Mouse (Mus musculus) G1E (cell line): ENCODE data around the gene Apbb2. TPM values are rescaled to one million over a fixed set of nuclear protein-coding genes. Genes with fewer than 3 reads are reported as not detected.

ENCODE experiments used
- ATAC-seq: 2 replicates; pipeline ENCODE4 v1.8.0; 2016; ENCODE audit warnings: mild to moderate bottlenecking; ENCODE audit not compliant: insufficient number of reproducible peaks, poor library complexity, low FRiP score, severe bottlenecking; ENCODE audit errors: extremely low read depth
- DNase-seq: peaks from one replicate; pipeline ENCODE4 v3.0.0; 2012; ENCODE audit warnings: low spot score
- H3K27me3 ChIP-seq: 2 replicates; pipeline ENCODE4 v1.6.1; 2012; ENCODE audit warnings: mild to moderate bottlenecking, low read length, inconsistent platforms; ENCODE audit not compliant: insufficient read depth
- H3K36me3 ChIP-seq: replicated peaks from 2 replicates; pipeline ENCODE3; 2012; ENCODE audit warnings: mild to moderate bottlenecking, inconsistent platforms
- H3K4me1 ChIP-seq: 2 replicates; pipeline ENCODE4 v1.6.1; 2012; ENCODE audit warnings: low read depth, low read length, inconsistent platforms, mixed read lengths; ENCODE audit not compliant: insufficient read depth
- H3K4me3 ChIP-seq: 2 replicates; pipeline ENCODE4 v1.5.1; 2012; ENCODE audit warnings: low read depth, mild to moderate bottlenecking, inconsistent platforms, low read length, moderate library complexity, mixed read lengths
- H3K9me3 ChIP-seq: replicated peaks from 2 replicates; pipeline ENCODE4 v1.6.1; 2012; ENCODE audit warnings: inconsistent platforms
- CTCF ChIP-seq: IDR thresholded peaks from 2 replicates; pipeline ENCODE4 v1.5.1; 2012; ENCODE audit warnings: low read depth, low read length, inconsistent platforms, mixed read lengths
- GATA1 ChIP-seq: IDR thresholded peaks from 2 replicates; pipeline ENCODE4 v1.6.1; 2012; ENCODE audit warnings: borderline replicate concordance, low read length, inconsistent platforms, mixed read lengths
- GATA2 ChIP-seq: IDR thresholded peaks from 2 replicates; pipeline ENCODE4 v1.6.1; 2012; ENCODE audit warnings: low read depth, low read length, inconsistent platforms, borderline replicate concordance
- POLR2AphosphoS5 ChIP-seq: IDR thresholded peaks from 2 replicates; pipeline ENCODE4 v1.6.1; 2012; ENCODE audit warnings: low read depth, low read length, inconsistent platforms; ENCODE audit not compliant: insufficient replicate concordance
- TAL1 ChIP-seq: conservative IDR thresholded peaks from 2 replicates; pipeline ENCODE4 v1.6.1; 2012; ENCODE audit warnings: low read depth, low read length, inconsistent platforms, mixed read lengths
- polyA plus RNA-seq: library from polyadenylated mRNA; stranded (reverse); fragments of >175 nt; gene quantifications from 2 replicates; pipeline ENCODE4 v1.2.3, GENCODE M21; 2012
- total RNA-seq, 2 experiments: library from RNA; stranded (forward) in 1 of 2; stranded (reverse) in 1 of 2; fragments of 200-1000 nt in 1 of 2; fragments of >200 nt in 1 of 2; fragmentation: Nextera tagmentation in 1 of 2; gene quantifications; 2 replicates each; pipeline ENCODE4 v1.2.3; 2014 to 2017

Apbb2 gene
- total and polyA plus RNA-seq, 3 experiments, result 0.16 TPM; not detected in 2

DNA sequence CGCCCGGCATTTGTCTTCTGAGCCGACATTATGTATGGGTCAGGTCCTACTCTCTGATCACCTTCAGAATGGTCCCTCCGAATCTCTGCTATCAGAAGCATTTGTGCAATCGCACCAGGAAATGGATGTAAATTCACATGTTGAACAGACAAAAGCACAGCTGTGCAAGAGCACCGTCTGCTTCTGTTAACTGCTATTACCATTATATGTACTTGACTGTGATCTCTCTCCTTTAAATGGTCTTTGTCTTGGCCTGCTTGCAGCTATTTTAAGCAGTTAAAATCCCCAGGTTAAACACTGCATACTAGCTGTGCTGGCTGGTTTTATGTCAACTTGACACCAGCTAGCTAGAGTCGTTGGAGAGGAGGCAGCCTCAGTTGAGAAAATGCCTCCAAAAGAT is 132.6 kb downstream of the Apbb2 start:
- Histone ChIP-seq H3K27me3 (no peaks in the 10 kb centered on the region), H3K9me3 (peaks cover 56% of the 10 kb centered on the region), H3K4me3 (no peak overlapping the region), H3K4me1 (no peaks in the 10 kb centered on the region), H3K36me3 (no peaks in the 10 kb centered on the region)
- DNase-seq (no peak), ATAC-seq (no peak)
- TF ChIP-seq CTCF, result no peak
- TF ChIP-seq GATA1, result no peak
- no peak for TF ChIP-seq TAL1
- no peak for TF ChIP-seq GATA2
- TF ChIP-seq POLR2AphosphoS5, result no peak

DNA sequence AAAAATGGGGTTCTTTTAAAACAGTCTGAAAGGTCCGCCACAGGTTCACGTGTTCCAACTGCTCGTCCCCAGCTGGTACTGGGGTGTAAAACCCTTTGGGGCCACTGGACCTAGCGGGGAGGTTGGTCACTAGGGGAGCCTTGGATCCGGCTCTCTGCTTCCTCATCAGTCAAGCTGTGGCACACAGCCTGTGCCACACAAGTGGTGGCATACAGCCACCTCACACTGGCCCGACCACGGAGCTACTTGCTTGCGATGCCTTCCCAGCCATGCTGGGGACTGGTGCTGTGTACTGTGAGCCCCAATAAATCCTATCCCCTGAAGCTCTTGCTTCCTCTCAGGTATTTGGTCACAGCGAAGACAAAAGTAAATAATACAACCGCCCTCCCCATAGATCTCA is 142.3 kb downstream of the Apbb2 start:
- ATAC-seq, result no peak
- no peaks in the 10 kb centered on the region for H3K27me3 ChIP-seq
- H3K36me3 ChIP-seq, result no peaks in the 10 kb centered on the region
- DNase-seq, result no peak
- no peak overlapping the region for H3K4me3 ChIP-seq
- no peaks in the 10 kb centered on the region for H3K4me1 ChIP-seq
- TF ChIP-seq GATA1 (no peak), CTCF (no peak), TAL1 (no peak), GATA2 (no peak), POLR2AphosphoS5 (no peak)
- H3K9me3 ChIP-seq, result peaks cover 69% of the 10 kb centered on the region

DNA sequence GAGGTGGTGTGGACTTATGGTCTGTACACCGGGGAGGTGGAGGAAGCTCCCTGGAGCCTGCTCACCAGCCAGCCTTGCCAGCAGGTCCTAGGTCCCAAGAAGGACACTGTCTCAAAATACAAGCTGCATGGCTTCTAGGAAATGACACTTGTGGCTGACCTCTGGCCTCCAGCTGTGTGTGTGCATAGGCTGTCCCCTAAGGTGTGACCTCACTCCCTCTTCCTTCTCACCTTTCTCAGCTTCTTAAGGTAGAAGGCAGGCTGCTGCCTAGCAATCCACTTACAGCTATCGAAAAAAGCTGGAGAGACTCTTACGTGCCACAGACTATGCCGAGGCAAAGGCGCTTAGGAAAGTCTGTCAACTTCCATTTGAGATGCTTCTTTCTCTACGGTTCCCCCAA is 142.8 kb downstream of the Apbb2 start:
- TF ChIP-seq GATA2 (no peak), TAL1 (no peak), POLR2AphosphoS5 (no peak), GATA1 (no peak), CTCF (no peak)
- H3K4me1 ChIP-seq, result no peaks in the 10 kb centered on the region
- H3K4me3 ChIP-seq, result no peak overlapping the region
- peaks cover 70% of the 10 kb centered on the region for H3K9me3 ChIP-seq
- H3K36me3 ChIP-seq, result no peaks in the 10 kb centered on the region
- H3K27me3 ChIP-seq, result no peaks in the 10 kb centered on the region
- ATAC-seq, result no peak
- DNase-seq, result no peak

DNA sequence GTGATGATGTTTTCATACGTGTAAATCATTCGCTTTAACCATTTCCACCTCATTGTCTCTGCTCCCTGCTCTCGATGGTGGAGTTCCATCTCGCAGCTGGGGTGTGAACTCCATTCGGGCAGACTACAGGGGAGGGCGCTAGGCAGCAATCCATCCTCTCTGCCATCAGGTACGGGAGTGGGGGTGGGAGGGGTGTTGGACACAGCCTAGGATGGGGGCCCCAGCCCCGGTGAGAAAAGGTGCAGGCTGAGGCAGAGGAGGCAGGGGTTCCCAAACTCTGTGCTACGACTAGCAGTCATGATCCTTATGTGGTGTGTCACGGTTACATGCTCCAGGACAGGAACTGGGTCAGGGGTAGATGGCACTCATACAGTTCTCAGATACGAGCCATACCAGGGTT is 144.4 kb downstream of the Apbb2 start:
- no peaks in the 10 kb centered on the region for H3K4me1 ChIP-seq
- ATAC-seq, result no peak
- H3K27me3 ChIP-seq, result no peaks in the 10 kb centered on the region
- TF ChIP-seq POLR2AphosphoS5, result no peak
- TF ChIP-seq CTCF, result no peak
- no peak for TF ChIP-seq GATA2
- TF ChIP-seq GATA1, result no peak
- no peak for TF ChIP-seq TAL1
- H3K36me3 ChIP-seq, result no peaks in the 10 kb centered on the region
- H3K9me3 ChIP-seq, result peaks cover 70% of the 10 kb centered on the region
- DNase-seq, result no peak
- H3K4me3 ChIP-seq, result no peak overlapping the region

DNA sequence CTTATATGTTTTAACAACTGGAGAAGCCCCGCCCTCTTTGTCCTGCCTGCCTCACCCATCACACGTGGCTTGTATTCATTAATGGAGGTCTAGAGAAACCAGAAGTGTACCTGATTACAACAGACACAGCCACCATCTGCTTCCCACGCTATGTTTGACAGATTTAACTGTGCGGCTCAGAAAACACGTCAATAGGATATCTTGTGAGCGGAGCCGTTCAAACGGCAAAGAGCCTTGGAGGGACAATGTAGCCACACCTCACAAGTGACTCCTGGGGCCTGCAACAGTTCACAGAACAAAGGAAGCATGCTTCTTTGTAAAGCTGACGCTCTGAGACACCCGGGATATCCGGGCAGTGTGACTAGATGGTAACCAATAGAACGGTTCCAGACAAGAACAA is 145.0 kb downstream of the Apbb2 start:
- Histone ChIP-seq H3K4me3 (no peak overlapping the region), H3K9me3 (peaks cover 70% of the 10 kb centered on the region), H3K27me3 (no peaks in the 10 kb centered on the region), H3K36me3 (no peaks in the 10 kb centered on the region), H3K4me1 (no peaks in the 10 kb centered on the region)
- ATAC-seq (no peak), DNase-seq (no peak)
- TF ChIP-seq TAL1, result no peak
- no peak for TF ChIP-seq POLR2AphosphoS5
- TF ChIP-seq GATA2, result no peak
- TF ChIP-seq CTCF, result no peak
- no peak for TF ChIP-seq GATA1

DNA sequence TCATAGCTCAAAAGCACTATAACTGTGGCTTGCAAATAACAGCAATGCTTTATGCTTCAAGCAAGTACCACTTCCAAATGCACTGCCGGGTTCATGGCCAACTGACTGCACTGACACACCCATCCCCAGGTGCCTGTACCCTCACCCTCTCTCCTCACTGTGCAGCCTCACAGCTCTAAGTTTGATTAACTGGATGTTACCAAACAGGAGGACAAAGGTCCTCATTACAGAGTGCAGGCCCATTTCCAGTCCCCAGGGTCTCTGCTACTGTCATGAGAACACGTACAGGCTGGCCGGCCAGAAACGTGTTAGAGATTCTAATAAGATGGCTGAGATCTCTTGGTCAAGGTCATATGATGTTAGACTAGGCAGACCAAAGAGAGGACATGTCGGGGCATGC is 147.7 kb downstream of the Apbb2 start:
- H3K9me3 ChIP-seq, result peaks cover 63% of the 10 kb centered on the region
- no peak overlapping the region for H3K4me3 ChIP-seq
- H3K4me1 ChIP-seq, result no peaks in the 10 kb centered on the region
- H3K36me3 ChIP-seq, result no peaks in the 10 kb centered on the region
- DNase-seq (no peak), ATAC-seq (no peak)
- no peaks in the 10 kb centered on the region for H3K27me3 ChIP-seq
- no peak for TF ChIP-seq GATA2
- TF ChIP-seq POLR2AphosphoS5, result no peak
- no peak for TF ChIP-seq TAL1
- TF ChIP-seq CTCF, result no peak
- TF ChIP-seq GATA1, result no peak

DNA sequence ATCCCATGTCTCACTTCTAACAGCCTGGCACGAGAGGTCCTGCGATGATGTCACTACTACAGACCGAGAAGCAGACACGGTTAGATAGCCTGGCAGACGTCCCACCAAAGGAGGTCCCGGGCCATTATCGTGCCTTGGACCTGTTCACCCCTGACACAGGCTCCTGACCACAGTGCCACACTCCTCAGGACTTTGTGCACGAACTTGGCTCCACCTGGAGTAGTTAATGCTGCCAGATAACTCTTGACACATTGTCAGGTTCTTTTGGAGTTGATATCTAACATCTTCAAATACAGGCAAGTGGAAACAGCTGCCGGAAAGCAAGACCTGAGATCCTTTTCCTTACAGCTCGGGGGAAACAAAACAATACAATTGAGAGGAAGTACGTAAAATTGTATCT is 148.9 kb downstream of the Apbb2 start:
- Histone ChIP-seq H3K36me3 (no peaks in the 10 kb centered on the region), H3K9me3 (peaks cover 59% of the 10 kb centered on the region), H3K27me3 (no peaks in the 10 kb centered on the region), H3K4me3 (no peak overlapping the region), H3K4me1 (no peaks in the 10 kb centered on the region)
- ATAC-seq, result no peak
- DNase-seq, result no peak
- TF ChIP-seq GATA1 (no peak), GATA2 (no peak), POLR2AphosphoS5 (no peak), CTCF (no peak), TAL1 (no peak)
